Mouse (Mus musculus): Measurements from ENCODE around the gene Ddost. TPM values are rescaled to one million over a fixed set of nuclear protein-coding genes. Genes with fewer than 3 reads are reported as not detected.

The Ddost gene
- total RNA-seq, 1 experiment: 317 TPM

- in situ Hi-C loops (cut with MboI; ENCODE audit: low sequenced_read_pairs in 2 of 2, unreplicated experiment in 2 of 2): no loop called here
- H3K4me1 ChIP-seq (ENCODE audit: control insufficient read depth in 2 of 2, insufficient read depth in 2 of 2, low read length in 2 of 2, poor library complexity in 1 of 2): peaks cover 5 to 7% of the 10 kb centered on the region in 2 experiments; a peak in 2 of 4 replicates
- H3K9me3 ChIP-seq (ENCODE audit: control insufficient read depth, insufficient read depth, low read depth, low read length): no peaks in the 10 kb centered on the region
- H3K36me3 ChIP-seq (ENCODE audit: control insufficient read depth, insufficient read depth, low read length, poor library complexity, severe bottlenecking): peaks cover 14% of the 10 kb centered on the region; the same call in 1 of the 2 replicates
- TF ChIP-seq CHD2 (IDR thresholded peaks at IDR 0.05; ENCODE audit: low read depth, low read length): no peak
- TF ChIP-seq HCFC1 (IDR thresholded peaks at IDR 0.05; ENCODE audit: borderline replicate concordance, insufficient read depth, low read length): no peak
- no peak for TF ChIP-seq ZC3H11A (IDR thresholded peaks at IDR 0.05; ENCODE audit: borderline replicate concordance, low read depth, low read length)
- no peak for TF ChIP-seq MAFK (IDR thresholded peaks at IDR 0.05; ENCODE audit: insufficient read depth, low read depth, low read length)
- no peak for TF ChIP-seq ZNF384 (IDR thresholded peaks at IDR 0.05; ENCODE audit: low read depth, low read length)
- peak overlapping the region; percentile 78 for H3K9ac ChIP-seq (ENCODE audit: insufficient read depth, low read depth, low read length, poor library complexity, severe bottlenecking)
- no peak overlapping the region for H3K27ac ChIP-seq (ENCODE audit: insufficient read depth, low read depth, low read length, poor library complexity, severe bottlenecking)
- peak overlapping the region; percentile 71 to 72 for H3K4me3 ChIP-seq (ENCODE audit: insufficient read depth in 1 of 2, low read depth in 1 of 2, low read length in 2 of 2, poor library complexity in 1 of 2, severe bottlenecking in 1 of 2)
- DNase-seq (ENCODE audit: low read depth, low spot score): no peak
Measured at GRCm38 (mm10) chr4:138303742-138304141, 788 bp upstream of the Ddost start.

DNA sequence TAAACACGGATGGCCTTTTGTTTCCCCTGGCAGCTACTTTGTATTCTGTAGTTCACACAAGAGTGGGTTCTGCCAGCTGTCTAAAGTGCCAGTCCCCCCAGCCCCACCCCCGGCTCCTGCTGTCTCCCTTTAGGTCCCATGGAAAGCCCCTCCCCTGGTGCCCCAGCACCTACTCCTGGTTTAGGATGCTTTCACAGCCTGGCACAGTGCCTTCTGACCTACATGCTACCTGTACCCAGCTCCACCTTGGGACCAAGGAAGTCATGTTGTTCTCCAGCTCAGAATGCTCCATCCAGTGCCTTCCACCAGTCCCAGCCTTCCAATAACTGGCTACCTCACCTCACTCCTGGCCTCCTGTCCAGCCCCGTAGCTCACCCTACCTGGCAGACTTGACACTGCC is 2.5 kb downstream of the Ddost start:
- H3K4me3 ChIP-seq (ENCODE audit: insufficient read depth in 1 of 2, low read depth in 1 of 2, low read length in 2 of 2, poor library complexity in 1 of 2, severe bottlenecking in 1 of 2): no peak overlapping the region
- no peak for DNase-seq (ENCODE audit: low read depth, low spot score)
- H3K4me1 ChIP-seq (ENCODE audit: control insufficient read depth in 2 of 2, insufficient read depth in 2 of 2, low read length in 2 of 2, poor library complexity in 1 of 2): peaks cover 5 to 7% of the 10 kb centered on the region in 2 experiments; a peak in 2 of 4 replicates
- H3K9me3 ChIP-seq (ENCODE audit: control insufficient read depth, insufficient read depth, low read depth, low read length): no peaks in the 10 kb centered on the region
- peaks cover 42% of the 10 kb centered on the region for H3K36me3 ChIP-seq (ENCODE audit: control insufficient read depth, insufficient read depth, low read length, poor library complexity, severe bottlenecking)
- H3K27ac ChIP-seq (ENCODE audit: insufficient read depth, low read depth, low read length, poor library complexity, severe bottlenecking): no peak overlapping the region
- in situ Hi-C loops (cut with MboI; ENCODE audit: low sequenced_read_pairs in 2 of 2, unreplicated experiment in 2 of 2): no loop called here
- no peak overlapping the region for H3K9ac ChIP-seq (ENCODE audit: insufficient read depth, low read depth, low read length, poor library complexity, severe bottlenecking)
- TF ChIP-seq ZNF384 (IDR thresholded peaks at IDR 0.05; ENCODE audit: low read depth, low read length): no peak
- TF ChIP-seq CHD2 (IDR thresholded peaks at IDR 0.05; ENCODE audit: low read depth, low read length): no peak
- TF ChIP-seq MAFK (IDR thresholded peaks at IDR 0.05; ENCODE audit: insufficient read depth, low read depth, low read length): no peak
- no peak for TF ChIP-seq ZC3H11A (IDR thresholded peaks at IDR 0.05; ENCODE audit: borderline replicate concordance, low read depth, low read length)
- TF ChIP-seq HCFC1 (IDR thresholded peaks at IDR 0.05; ENCODE audit: borderline replicate concordance, insufficient read depth, low read length): no peak

DNA sequence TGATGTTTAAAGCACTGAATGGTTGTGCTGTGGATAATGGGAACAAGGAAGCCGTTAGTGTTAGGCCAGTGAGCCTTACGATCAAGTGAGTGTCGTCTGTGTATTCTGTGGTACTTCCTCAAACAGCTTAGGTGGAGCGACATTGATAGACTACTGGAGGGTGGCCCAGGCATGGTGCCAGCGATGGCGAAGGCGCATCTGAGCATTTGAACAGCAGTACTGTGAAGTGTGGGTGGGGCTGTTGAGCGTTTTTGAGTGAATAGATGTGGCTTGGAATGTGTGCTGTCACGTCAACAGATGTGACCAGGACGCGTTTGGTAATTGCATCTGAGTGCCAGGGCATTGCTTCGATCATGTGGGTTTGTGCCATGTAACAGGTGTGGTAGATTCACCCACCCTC is 3.2 kb downstream of the Ddost start:
- in situ Hi-C loops (cut with MboI; ENCODE audit: low sequenced_read_pairs in 2 of 2, unreplicated experiment in 2 of 2): no loop called here
- no peaks in the 10 kb centered on the region for H3K9me3 ChIP-seq (ENCODE audit: control insufficient read depth, insufficient read depth, low read depth, low read length)
- no peak overlapping the region for H3K9ac ChIP-seq (ENCODE audit: insufficient read depth, low read depth, low read length, poor library complexity, severe bottlenecking)
- no peak overlapping the region for H3K4me3 ChIP-seq (ENCODE audit: insufficient read depth in 1 of 2, low read depth in 1 of 2, low read length in 2 of 2, poor library complexity in 1 of 2, severe bottlenecking in 1 of 2)
- DNase-seq (ENCODE audit: low read depth, low spot score): no peak
- no peak for TF ChIP-seq ZNF384 (IDR thresholded peaks at IDR 0.05; ENCODE audit: low read depth, low read length)
- TF ChIP-seq MAFK (IDR thresholded peaks at IDR 0.05; ENCODE audit: insufficient read depth, low read depth, low read length): no peak
- TF ChIP-seq HCFC1 (IDR thresholded peaks at IDR 0.05; ENCODE audit: borderline replicate concordance, insufficient read depth, low read length): no peak
- no peak for TF ChIP-seq CHD2 (IDR thresholded peaks at IDR 0.05; ENCODE audit: low read depth, low read length)
- TF ChIP-seq ZC3H11A (IDR thresholded peaks at IDR 0.05; ENCODE audit: borderline replicate concordance, low read depth, low read length): no peak
- no peak overlapping the region for H3K27ac ChIP-seq (ENCODE audit: insufficient read depth, low read depth, low read length, poor library complexity, severe bottlenecking)
- peaks cover 5 to 7% of the 10 kb centered on the region in 2 experiments; a peak in 2 of 4 replicates for H3K4me1 ChIP-seq (ENCODE audit: control insufficient read depth in 2 of 2, insufficient read depth in 2 of 2, low read length in 2 of 2, poor library complexity in 1 of 2)
- H3K36me3 ChIP-seq (ENCODE audit: control insufficient read depth, insufficient read depth, low read length, poor library complexity, severe bottlenecking): peaks cover 47% of the 10 kb centered on the region

DNA sequence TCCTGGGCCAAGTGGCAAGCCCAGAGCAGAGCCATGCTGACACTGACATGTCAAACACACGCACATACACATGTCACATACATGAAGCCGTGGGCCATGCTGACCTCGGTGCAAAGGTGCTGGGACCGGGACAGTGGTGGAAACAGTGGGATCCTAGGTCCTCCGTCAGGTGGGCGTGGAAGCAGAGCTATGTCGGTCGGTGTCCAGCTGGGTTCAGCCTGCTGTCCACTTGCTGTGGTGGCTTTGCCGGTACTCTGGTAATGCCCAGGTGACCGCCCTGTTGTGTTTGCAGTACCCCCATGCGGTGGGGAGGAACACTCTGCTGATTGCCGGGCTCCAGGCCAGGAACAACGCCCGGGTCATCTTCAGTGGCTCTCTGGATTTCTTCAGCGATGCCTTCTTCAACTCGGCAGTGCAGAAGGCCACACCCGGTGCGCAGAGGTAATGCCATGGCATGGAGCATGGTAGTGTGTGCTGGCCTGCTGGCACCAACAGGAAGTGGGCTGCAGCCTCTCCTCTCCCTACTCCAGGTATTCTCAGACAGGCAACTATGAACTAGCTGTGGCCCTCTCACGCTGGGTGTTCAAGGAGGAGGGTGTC is 5.9 kb downstream of the Ddost start:
- Histone ChIP-seq H3K4me1 (ENCODE audit: control insufficient read depth in 2 of 2, insufficient read depth in 2 of 2, low read length in 2 of 2, poor library complexity in 1 of 2) (peaks cover 5% of the 10 kb centered on the region in 2 experiments; a peak in 2 of 4 replicates), H3K36me3 (ENCODE audit: control insufficient read depth, insufficient read depth, low read length, poor library complexity, severe bottlenecking) (peaks cover 54% of the 10 kb centered on the region), H3K9me3 (ENCODE audit: control insufficient read depth, insufficient read depth, low read depth, low read length) (no peaks in the 10 kb centered on the region), H3K27ac (ENCODE audit: insufficient read depth, low read depth, low read length, poor library complexity, severe bottlenecking) (no peak overlapping the region), H3K9ac (ENCODE audit: insufficient read depth, low read depth, low read length, poor library complexity, severe bottlenecking) (no peak overlapping the region), H3K4me3 (ENCODE audit: insufficient read depth in 1 of 2, low read depth in 1 of 2, low read length in 2 of 2, poor library complexity in 1 of 2, severe bottlenecking in 1 of 2) (no peak overlapping the region)
- no peak for TF ChIP-seq HCFC1 (IDR thresholded peaks at IDR 0.05; ENCODE audit: borderline replicate concordance, insufficient read depth, low read length)
- no peak for TF ChIP-seq ZNF384 (IDR thresholded peaks at IDR 0.05; ENCODE audit: low read depth, low read length)
- no peak for TF ChIP-seq CHD2 (IDR thresholded peaks at IDR 0.05; ENCODE audit: low read depth, low read length)
- no peak for TF ChIP-seq ZC3H11A (IDR thresholded peaks at IDR 0.05; ENCODE audit: borderline replicate concordance, low read depth, low read length)
- TF ChIP-seq MAFK (IDR thresholded peaks at IDR 0.05; ENCODE audit: insufficient read depth, low read depth, low read length): no peak
- no peak for DNase-seq (ENCODE audit: low read depth, low spot score)
- in situ Hi-C loops (cut with MboI; ENCODE audit: low sequenced_read_pairs in 2 of 2, unreplicated experiment in 2 of 2): loop anchor here in 1 of 2 experiments (10.0 kb wide), 1 partner anchor 346 kb away; no protein-coding TSS in a partner anchor
